Mouse (Mus musculus): Measurements from ENCODE around the gene Wdr13. TPM values are rescaled to one million over a fixed set of nuclear protein-coding genes. Genes with fewer than 3 reads are reported as not detected.

Gene Wdr13
- total and polyA plus RNA-seq, 2 experiments from 2014 or later, result 26.4 to 155 TPM

DNA sequence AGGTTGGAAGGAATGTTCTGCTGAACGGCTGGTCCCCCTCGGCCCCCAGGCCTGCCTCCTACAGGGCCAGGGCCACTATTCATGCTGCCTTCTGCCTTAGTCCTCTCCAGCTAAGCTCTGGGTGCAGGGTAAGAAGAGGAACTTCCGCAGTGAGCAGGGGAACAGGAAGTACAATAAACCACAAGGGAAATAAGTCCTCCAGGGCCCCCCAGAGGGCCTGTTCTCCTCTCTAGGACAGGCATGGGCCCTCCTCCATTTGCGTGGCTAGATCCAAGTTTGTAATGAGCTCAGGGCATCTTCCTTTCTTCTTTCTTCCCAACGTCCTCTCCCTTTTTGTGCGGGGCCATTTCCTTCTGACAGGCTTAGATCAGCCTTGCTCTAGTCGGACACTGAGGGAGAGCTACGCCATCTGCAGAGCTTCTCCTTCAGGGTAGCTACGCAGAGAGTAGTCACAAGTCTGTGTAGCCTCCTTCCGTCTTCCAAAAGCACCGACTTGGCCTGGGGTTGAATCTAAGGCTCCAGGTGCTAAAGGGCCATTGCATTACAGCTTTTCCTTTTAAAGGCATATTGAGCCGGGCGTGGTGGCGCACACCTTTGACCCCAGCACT is 42.2 kb downstream of the Wdr13 start, which contains the start of gene Was:
Gene Was, minus strand, starts transcription at position 153 of the 608 bp plus-strand sequence.
- WGBS, result 74% methylated on average over 12 of the region's 14 CpGs
- H3K9me3 ChIP-seq (replicated peaks; ENCODE audit: control insufficient read depth, low read length), result no peaks in the 10 kb centered on the region
- ATAC-seq (ENCODE audit: insufficient read depth, low read depth), result no peak
- H3K9ac ChIP-seq (replicated peaks; ENCODE audit: low read depth, low read length), result no peak within 1 kb of the TSS
- no peaks in the 10 kb centered on the region for H3K27me3 ChIP-seq (ENCODE audit: control insufficient read depth, insufficient read depth, low read length)
- H3K4me3 ChIP-seq (ENCODE audit: low read depth, low read length), result peak within 1 kb of the TSS; percentile 18; the same call in 1 of the 2 replicates
- no peak within 1 kb of the TSS for H3K27ac ChIP-seq (ENCODE audit: low read depth)
- H3K4me2 ChIP-seq (ENCODE audit: low read depth, low read length), result peak within 1 kb of the TSS; percentile 9; the same call in 1 of the 2 replicates
- no peak for TF ChIP-seq CTCF (IDR thresholded peaks at IDR 0.05; ENCODE audit: low read depth)
- no peaks in the 10 kb centered on the region for H3K4me1 ChIP-seq (ENCODE audit: control insufficient read depth, insufficient read depth)
- DNase-seq (ENCODE audit: low spot score), result no peak
- no peaks in the 10 kb centered on the region for H3K36me3 ChIP-seq (replicated peaks; ENCODE audit: control insufficient read depth, insufficient read depth, low read length)

- 89% methylated on average over 3 of the region's 3 CpGs for WGBS
- TF ChIP-seq CTCF (IDR thresholded peaks at IDR 0.05; ENCODE audit: low read depth) (no peak), EP300 (IDR thresholded peaks at IDR 0.05; ENCODE audit: low read depth) (no peak)
- ATAC-seq (ENCODE audit: insufficient read depth, low read depth), result no peak
- no peak overlapping the region for H3K9ac ChIP-seq (replicated peaks; ENCODE audit: low read depth, low read length)
- no peaks in the 10 kb centered on the region for H3K4me1 ChIP-seq (ENCODE audit: control insufficient read depth, insufficient read depth)
- H3K27me3 ChIP-seq (ENCODE audit: control insufficient read depth, insufficient read depth, low read length), result no peaks in the 10 kb centered on the region
- no peak for DNase-seq (ENCODE audit: low spot score)
- peak overlapping the region; percentile 9; the same call in 1 of the 2 replicates for H3K4me2 ChIP-seq (ENCODE audit: low read depth, low read length)
- no peaks in the 10 kb centered on the region for H3K9me3 ChIP-seq (replicated peaks; ENCODE audit: control insufficient read depth, low read length)
- no peak overlapping the region for H3K27ac ChIP-seq (ENCODE audit: low read depth)
- peak overlapping the region; percentile 18; the same call in 1 of the 2 replicates for H3K4me3 ChIP-seq (ENCODE audit: low read depth, low read length)
- no peaks in the 10 kb centered on the region for H3K36me3 ChIP-seq (replicated peaks; ENCODE audit: control insufficient read depth, insufficient read depth, low read length)
Measured at GRCm38 (mm10) chrX:8089746-8090145, 42.9 kb downstream of the Wdr13 start.

DNA sequence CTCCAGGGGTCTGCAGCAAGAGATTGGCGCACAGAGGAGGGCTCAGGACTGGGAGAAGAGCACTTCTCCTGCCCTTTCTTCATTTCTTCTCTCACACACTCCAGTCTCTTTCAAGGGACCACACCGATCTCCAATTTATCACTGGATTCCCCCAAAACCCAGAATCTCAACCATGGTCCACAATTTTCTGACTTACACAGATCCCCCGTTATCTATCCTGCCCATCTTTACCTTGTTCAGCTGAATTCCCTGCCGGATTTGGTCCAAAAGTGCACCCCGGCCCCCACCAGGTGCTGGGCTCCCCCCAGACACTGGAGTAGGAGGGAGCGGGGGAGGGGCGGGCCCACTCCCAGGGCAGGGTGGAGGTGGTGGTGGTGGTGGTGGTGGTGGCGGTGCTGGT is 47.1 kb downstream of the Wdr13 start:
- Histone ChIP-seq H3K27me3 (ENCODE audit: control insufficient read depth, insufficient read depth, low read length) (no peaks in the 10 kb centered on the region), H3K4me2 (ENCODE audit: low read depth, low read length) (no peak overlapping the region), H3K27ac (ENCODE audit: low read depth) (no peak overlapping the region), H3K9ac (replicated peaks; ENCODE audit: low read depth, low read length) (no peak overlapping the region), H3K36me3 (replicated peaks; ENCODE audit: control insufficient read depth, insufficient read depth, low read length) (no peaks in the 10 kb centered on the region), H3K9me3 (replicated peaks; ENCODE audit: control insufficient read depth, low read length) (no peaks in the 10 kb centered on the region), H3K4me1 (ENCODE audit: control insufficient read depth, insufficient read depth) (no peaks in the 10 kb centered on the region), H3K4me3 (ENCODE audit: low read depth, low read length) (no peak overlapping the region)
- TF ChIP-seq EP300 (IDR thresholded peaks at IDR 0.05; ENCODE audit: low read depth), result no peak
- no peak for TF ChIP-seq CTCF (IDR thresholded peaks at IDR 0.05; ENCODE audit: low read depth)
- ATAC-seq (ENCODE audit: insufficient read depth, low read depth) (no peak), DNase-seq (ENCODE audit: low spot score) (no peak)
- 77% methylated on average over 8 of the region's 8 CpGs for WGBS

GRCm38 (mm10) chrX:8084771-8085259 is 47.9 kb downstream of the Wdr13 start:
- Histone ChIP-seq H3K27me3 (ENCODE audit: control insufficient read depth, insufficient read depth, low read length) (no peaks in the 10 kb centered on the region), H3K9ac (replicated peaks; ENCODE audit: low read depth, low read length) (no peak overlapping the region), H3K36me3 (replicated peaks; ENCODE audit: control insufficient read depth, insufficient read depth, low read length) (no peaks in the 10 kb centered on the region), H3K4me3 (ENCODE audit: low read depth, low read length) (no peak overlapping the region), H3K9me3 (replicated peaks; ENCODE audit: control insufficient read depth, low read length) (no peaks in the 10 kb centered on the region), H3K4me1 (ENCODE audit: control insufficient read depth, insufficient read depth) (no peaks in the 10 kb centered on the region), H3K27ac (ENCODE audit: low read depth) (no peak overlapping the region), H3K4me2 (ENCODE audit: low read depth, low read length) (no peak overlapping the region)
- DNase-seq (ENCODE audit: low spot score) (no peak), ATAC-seq (ENCODE audit: insufficient read depth, low read depth) (no peak)
- TF ChIP-seq CTCF (IDR thresholded peaks at IDR 0.05; ENCODE audit: low read depth) (no peak), EP300 (IDR thresholded peaks at IDR 0.05; ENCODE audit: low read depth) (no peak)
- 83% methylated on average over 6 of the region's 6 CpGs for WGBS

- DNase-seq (ENCODE audit: low spot score), result no peak
- Histone ChIP-seq H3K9me3 (replicated peaks; ENCODE audit: control insufficient read depth, low read length) (no peaks in the 10 kb centered on the region), H3K27ac (ENCODE audit: low read depth) (peak overlapping the region; percentile 66), H3K9ac (replicated peaks; ENCODE audit: low read depth, low read length) (no peak overlapping the region), H3K36me3 (replicated peaks; ENCODE audit: control insufficient read depth, insufficient read depth, low read length) (no peaks in the 10 kb centered on the region), H3K4me3 (ENCODE audit: low read depth, low read length) (peak overlapping the region; percentile 38), H3K27me3 (ENCODE audit: control insufficient read depth, insufficient read depth, low read length) (no peaks in the 10 kb centered on the region), H3K4me1 (ENCODE audit: control insufficient read depth, insufficient read depth) (no peaks in the 10 kb centered on the region), H3K4me2 (ENCODE audit: low read depth, low read length) (peak overlapping the region; percentile 54)
- no peak for ATAC-seq (ENCODE audit: insufficient read depth, low read depth)
- TF ChIP-seq CTCF (IDR thresholded peaks at IDR 0.05; ENCODE audit: low read depth) (no peak), EP300 (IDR thresholded peaks at IDR 0.05; ENCODE audit: low read depth) (no peak)
- WGBS, result 32% methylated on average over 3 of the region's 3 CpGs
Measured at GRCm38 (mm10) chrX:8075104-8075503, 57.6 kb downstream of the Wdr13 start.
